Mouse (Mus musculus): ENCODE measurements around the gene 2200002J24Rik.

- TF ChIP-seq EP300 (IDR thresholded peaks at IDR 0.05; ENCODE audit: low read depth) (no peak), CTCF (IDR thresholded peaks at IDR 0.05; ENCODE audit: low read depth) (no peak)
Observed at GRCm38 (mm10) chr7:30698101-30698500, 625 bp upstream of the 2200002J24Rik start.

Data from heart, postnatal 0 days (tissue).